Mouse (Mus musculus) c-Kit-positive CD71-negative TER-119-negative erythroid progenitor cells, embryonic 14.5 days (primary cell): Measurements from ENCODE around the gene Pdss1.

Source experiments
- DNase-seq: peaks from one replicate; pipeline ENCODE4 v3.0.0-alpha.2; 2013; ENCODE audit warnings: low read depth

The Pdss1 gene

DNA sequence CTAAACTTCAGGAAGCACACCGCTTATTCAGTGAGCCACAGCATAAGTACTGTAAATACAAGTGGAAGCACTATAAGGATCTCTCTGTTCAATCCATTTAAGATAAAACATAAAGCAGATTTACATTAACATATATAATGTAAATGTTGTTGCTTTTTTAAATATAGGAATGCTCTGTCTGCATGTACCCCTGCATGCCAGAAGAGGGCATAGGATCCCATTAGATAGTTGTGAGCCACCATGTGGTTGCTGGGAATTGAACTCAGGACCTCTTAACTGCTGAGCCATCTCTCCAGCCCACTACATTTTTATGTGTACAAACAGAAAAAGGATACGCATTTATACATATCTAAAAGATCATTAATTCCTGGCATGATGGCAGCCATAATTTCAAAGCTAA lies 66.4 kb downstream of the Pdss1 start:
- DNase-seq: no peak

DNA sequence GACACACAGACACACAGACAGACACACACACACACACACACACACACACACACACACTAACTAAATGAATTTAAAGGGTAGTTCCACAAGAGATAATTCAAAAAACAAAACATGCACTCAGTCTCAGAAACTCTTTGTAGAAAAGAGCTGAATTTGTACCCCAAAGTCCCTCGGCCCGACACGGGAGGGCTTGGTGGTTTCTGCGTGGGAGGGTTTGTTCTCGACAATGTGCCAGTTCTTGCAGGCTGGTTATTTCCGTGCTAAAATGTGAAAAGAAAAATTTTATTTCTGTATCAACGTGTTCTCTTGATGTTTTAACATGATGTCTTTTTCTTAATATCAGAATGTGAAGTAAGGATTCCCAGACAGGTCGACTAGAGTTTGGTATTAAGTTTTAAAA lies 66.9 kb downstream of the Pdss1 start:
- no peak for DNase-seq

DNA sequence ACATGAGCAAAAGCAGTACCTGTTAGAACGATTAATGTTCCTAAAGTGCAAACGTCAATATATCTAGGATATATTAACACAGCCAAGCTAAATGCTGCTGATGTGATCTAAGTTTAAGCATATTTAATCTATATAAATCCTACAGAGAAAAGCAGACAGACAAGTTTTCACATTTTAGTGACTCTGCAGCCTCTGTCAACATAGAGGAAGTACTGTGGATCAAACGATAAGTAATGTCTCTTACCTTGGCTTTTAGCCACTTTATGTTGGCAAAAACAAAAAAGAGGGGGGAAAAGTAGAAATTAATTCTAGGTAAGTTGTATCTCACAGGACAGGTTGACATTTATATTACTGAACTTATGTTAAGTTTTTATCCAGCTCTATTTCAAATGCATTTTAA lies 67.6 kb downstream of the Pdss1 start:
- DNase-seq: no peak

DNA sequence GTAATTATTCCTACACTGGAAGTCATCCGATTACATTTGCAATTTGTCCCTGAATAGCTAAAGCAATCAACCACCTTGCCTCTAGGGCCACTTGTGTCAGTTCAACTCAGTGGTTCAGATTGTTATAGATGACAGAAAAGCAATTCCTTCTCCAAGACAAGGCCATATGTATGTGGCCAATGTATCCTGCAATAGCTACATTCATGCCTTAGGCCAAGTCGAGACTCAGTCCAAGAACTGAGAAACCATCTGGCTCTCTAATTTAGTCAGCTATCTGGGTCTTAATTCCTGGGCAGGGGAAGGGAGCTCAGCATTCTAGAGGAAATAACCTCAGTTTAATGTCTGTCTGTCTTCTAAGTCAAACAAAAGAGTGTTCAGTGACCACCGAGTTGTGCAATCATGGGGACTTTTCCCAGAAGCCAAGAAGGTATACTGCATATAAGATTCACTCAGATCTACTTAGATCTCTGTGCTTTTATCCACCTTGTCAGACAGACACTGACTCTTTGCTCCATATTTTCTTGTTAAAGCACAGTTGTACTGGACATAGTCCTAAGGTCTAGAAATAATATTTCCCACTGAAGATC lies 82.2 kb downstream of the Pdss1 start:
- DNase-seq: no peak

DNA sequence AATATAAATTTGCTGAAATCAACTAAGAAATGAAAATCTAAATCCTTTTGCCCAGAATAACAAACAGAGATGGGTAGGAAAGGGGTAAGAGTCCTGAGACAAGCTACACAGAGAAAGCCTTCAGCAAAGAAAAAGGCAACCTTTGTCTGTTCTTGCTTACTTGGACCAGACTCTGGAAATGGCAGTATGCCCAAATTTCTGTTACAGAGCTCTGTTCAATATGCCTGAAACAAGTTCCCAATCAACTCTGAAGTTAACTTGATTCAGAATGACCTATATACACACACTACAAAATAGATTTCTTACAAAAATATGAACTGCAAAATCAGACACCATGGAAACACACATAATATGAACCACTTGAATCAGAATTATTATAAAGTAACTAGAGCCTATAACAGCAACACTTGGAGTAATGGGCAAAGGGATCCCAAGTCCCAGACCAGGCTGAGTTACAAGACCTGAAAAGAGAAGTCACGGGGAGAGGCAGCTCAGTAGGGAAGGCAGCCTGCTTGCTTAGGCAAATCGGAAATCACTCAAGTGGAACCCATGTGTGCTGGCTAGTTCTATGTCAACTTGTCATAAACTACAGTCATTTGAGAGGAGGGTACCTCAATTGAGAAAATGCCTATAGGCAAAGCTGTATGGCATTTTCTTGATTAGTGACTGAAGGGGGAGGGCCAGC lies 90.8 kb downstream of the Pdss1 start:
- no peak for DNase-seq
